Mouse (Mus musculus): ENCODE data around the gene Fgfr2. TPM values are rescaled to one million over a fixed set of nuclear protein-coding genes. Genes with fewer than 3 reads are reported as not detected.

Fgfr2 gene
- total RNA-seq, 1 experiment = 37.5 TPM

- no peak for DNase-seq (ENCODE audit: low read depth, low spot score)
- Histone ChIP-seq H3K4me1 (ENCODE audit: control insufficient read depth in 2 of 2, insufficient read depth in 2 of 2, low read length in 2 of 2, poor library complexity in 1 of 2) (no peaks in the 10 kb centered on the region), H3K9ac (ENCODE audit: insufficient read depth, low read depth, low read length, poor library complexity, severe bottlenecking) (no peak overlapping the region), H3K27ac (ENCODE audit: insufficient read depth, low read depth, low read length, poor library complexity, severe bottlenecking) (no peak overlapping the region), H3K4me3 (ENCODE audit: insufficient read depth in 1 of 2, low read depth in 1 of 2, low read length in 2 of 2, poor library complexity in 1 of 2, severe bottlenecking in 1 of 2) (no peak overlapping the region), H3K9me3 (ENCODE audit: control insufficient read depth, insufficient read depth, low read depth, low read length) (no peaks in the 10 kb centered on the region), H3K36me3 (ENCODE audit: control insufficient read depth, insufficient read depth, low read length, poor library complexity, severe bottlenecking) (no peaks in the 10 kb centered on the region)
- in situ Hi-C loops (cut with MboI; ENCODE audit: low sequenced_read_pairs in 2 of 2, unreplicated experiment in 2 of 2) = no loop called here
- TF ChIP-seq MAFK (IDR thresholded peaks at IDR 0.05; ENCODE audit: insufficient read depth, low read depth, low read length) (no peak), ZNF384 (IDR thresholded peaks at IDR 0.05; ENCODE audit: low read depth, low read length) (no peak)
Measured at GRCm38 (mm10) chr7:130432141-130432540, 2691.0 kb downstream of the Fgfr2 start.

- H3K4me1 ChIP-seq (ENCODE audit: control insufficient read depth in 2 of 2, insufficient read depth in 2 of 2, low read length in 2 of 2, poor library complexity in 1 of 2) = no peaks in the 10 kb centered on the region
- H3K9me3 ChIP-seq (ENCODE audit: control insufficient read depth, insufficient read depth, low read depth, low read length) = no peaks in the 10 kb centered on the region
- in situ Hi-C loops (cut with MboI; ENCODE audit: low sequenced_read_pairs in 2 of 2, unreplicated experiment in 2 of 2) = no loop called here
- no peaks in the 10 kb centered on the region for H3K36me3 ChIP-seq (ENCODE audit: control insufficient read depth, insufficient read depth, low read length, poor library complexity, severe bottlenecking)
- DNase-seq (ENCODE audit: low read depth, low spot score) = no peak
- TF ChIP-seq ZC3H11A (IDR thresholded peaks at IDR 0.05; ENCODE audit: borderline replicate concordance, low read depth, low read length) (no peak), HCFC1 (IDR thresholded peaks at IDR 0.05; ENCODE audit: borderline replicate concordance, insufficient read depth, low read length) (no peak), ZNF384 (IDR thresholded peaks at IDR 0.05; ENCODE audit: low read depth, low read length) (no peak), CHD2 (IDR thresholded peaks at IDR 0.05; ENCODE audit: low read depth, low read length) (no peak), MAFK (IDR thresholded peaks at IDR 0.05; ENCODE audit: insufficient read depth, low read depth, low read length) (no peak)
- H3K9ac ChIP-seq (ENCODE audit: insufficient read depth, low read depth, low read length, poor library complexity, severe bottlenecking) = no peak overlapping the region
- H3K4me3 ChIP-seq (ENCODE audit: insufficient read depth in 1 of 2, low read depth in 1 of 2, low read length in 2 of 2, poor library complexity in 1 of 2, severe bottlenecking in 1 of 2) = no peak overlapping the region
- H3K27ac ChIP-seq (ENCODE audit: insufficient read depth, low read depth, low read length, poor library complexity, severe bottlenecking) = no peak overlapping the region
Measured at GRCm38 (mm10) chr7:130426586-130426985, 2696.6 kb downstream of the Fgfr2 start.

- TF ChIP-seq ZNF384 (IDR thresholded peaks at IDR 0.05; ENCODE audit: low read depth, low read length) = no peak
- TF ChIP-seq MAFK (IDR thresholded peaks at IDR 0.05; ENCODE audit: insufficient read depth, low read depth, low read length) = no peak
- no peak overlapping the region for H3K4me3 ChIP-seq (ENCODE audit: insufficient read depth in 1 of 2, low read depth in 1 of 2, low read length in 2 of 2, poor library complexity in 1 of 2, severe bottlenecking in 1 of 2)
- H3K9me3 ChIP-seq (ENCODE audit: control insufficient read depth, insufficient read depth, low read depth, low read length) = no peaks in the 10 kb centered on the region
- no peak overlapping the region for H3K27ac ChIP-seq (ENCODE audit: insufficient read depth, low read depth, low read length, poor library complexity, severe bottlenecking)
- in situ Hi-C loops (cut with MboI; ENCODE audit: low sequenced_read_pairs in 2 of 2, unreplicated experiment in 2 of 2) = no loop called here
- no peaks in the 10 kb centered on the region for H3K36me3 ChIP-seq (ENCODE audit: control insufficient read depth, insufficient read depth, low read length, poor library complexity, severe bottlenecking)
- H3K4me1 ChIP-seq (ENCODE audit: control insufficient read depth in 2 of 2, insufficient read depth in 2 of 2, low read length in 2 of 2, poor library complexity in 1 of 2) = no peaks in the 10 kb centered on the region
- H3K9ac ChIP-seq (ENCODE audit: insufficient read depth, low read depth, low read length, poor library complexity, severe bottlenecking) = no peak overlapping the region
- no peak for DNase-seq (ENCODE audit: low read depth, low spot score)
Measured at GRCm38 (mm10) chr7:130425991-130426390, 2697.2 kb downstream of the Fgfr2 start.

- no peak overlapping the region for H3K27ac ChIP-seq (ENCODE audit: insufficient read depth, low read depth, low read length, poor library complexity, severe bottlenecking)
- H3K36me3 ChIP-seq (ENCODE audit: control insufficient read depth, insufficient read depth, low read length, poor library complexity, severe bottlenecking) = no peaks in the 10 kb centered on the region
- no peak for DNase-seq (ENCODE audit: low read depth, low spot score)
- H3K4me3 ChIP-seq (ENCODE audit: insufficient read depth in 1 of 2, low read depth in 1 of 2, low read length in 2 of 2, poor library complexity in 1 of 2, severe bottlenecking in 1 of 2) = no peak overlapping the region
- no peak overlapping the region for H3K9ac ChIP-seq (ENCODE audit: insufficient read depth, low read depth, low read length, poor library complexity, severe bottlenecking)
- in situ Hi-C loops (cut with MboI; ENCODE audit: low sequenced_read_pairs in 2 of 2, unreplicated experiment in 2 of 2) = no loop called here
- no peak for TF ChIP-seq ZNF384 (IDR thresholded peaks at IDR 0.05; ENCODE audit: low read depth, low read length)
- TF ChIP-seq ZC3H11A (IDR thresholded peaks at IDR 0.05; ENCODE audit: borderline replicate concordance, low read depth, low read length) = no peak
- H3K4me1 ChIP-seq (ENCODE audit: control insufficient read depth in 2 of 2, insufficient read depth in 2 of 2, low read length in 2 of 2, poor library complexity in 1 of 2) = no peaks in the 10 kb centered on the region
- no peaks in the 10 kb centered on the region for H3K9me3 ChIP-seq (ENCODE audit: control insufficient read depth, insufficient read depth, low read depth, low read length)
Measured at GRCm38 (mm10) chr7:130419961-130420360, 2703.2 kb downstream of the Fgfr2 start.

GRCm38 (mm10) chr7:130407622-130408021, 2715.5 kb downstream of the Fgfr2 start:
- no peak overlapping the region for H3K27ac ChIP-seq (ENCODE audit: insufficient read depth, low read depth, low read length, poor library complexity, severe bottlenecking)
- in situ Hi-C loops (cut with MboI; ENCODE audit: low sequenced_read_pairs in 2 of 2, unreplicated experiment in 2 of 2) = no loop called here
- H3K36me3 ChIP-seq (ENCODE audit: control insufficient read depth, insufficient read depth, low read length, poor library complexity, severe bottlenecking) = no peaks in the 10 kb centered on the region
- no peak overlapping the region for H3K4me3 ChIP-seq (ENCODE audit: insufficient read depth in 1 of 2, low read depth in 1 of 2, low read length in 2 of 2, poor library complexity in 1 of 2, severe bottlenecking in 1 of 2)
- no peak for DNase-seq (ENCODE audit: low read depth, low spot score)
- no peak for TF ChIP-seq HCFC1 (IDR thresholded peaks at IDR 0.05; ENCODE audit: borderline replicate concordance, insufficient read depth, low read length)
- TF ChIP-seq ZC3H11A (IDR thresholded peaks at IDR 0.05; ENCODE audit: borderline replicate concordance, low read depth, low read length) = no peak
- TF ChIP-seq ZNF384 (IDR thresholded peaks at IDR 0.05; ENCODE audit: low read depth, low read length) = no peak
- TF ChIP-seq CHD2 (IDR thresholded peaks at IDR 0.05; ENCODE audit: low read depth, low read length) = no peak
- TF ChIP-seq MAFK (IDR thresholded peaks at IDR 0.05; ENCODE audit: insufficient read depth, low read depth, low read length) = no peak
- no peak overlapping the region for H3K9ac ChIP-seq (ENCODE audit: insufficient read depth, low read depth, low read length, poor library complexity, severe bottlenecking)
- no peaks in the 10 kb centered on the region for H3K4me1 ChIP-seq (ENCODE audit: control insufficient read depth in 2 of 2, insufficient read depth in 2 of 2, low read length in 2 of 2, poor library complexity in 1 of 2)
- H3K9me3 ChIP-seq (ENCODE audit: control insufficient read depth, insufficient read depth, low read depth, low read length) = no peaks in the 10 kb centered on the region
